Mouse (Mus musculus): ENCODE data around the gene Eif4e2.

DNA sequence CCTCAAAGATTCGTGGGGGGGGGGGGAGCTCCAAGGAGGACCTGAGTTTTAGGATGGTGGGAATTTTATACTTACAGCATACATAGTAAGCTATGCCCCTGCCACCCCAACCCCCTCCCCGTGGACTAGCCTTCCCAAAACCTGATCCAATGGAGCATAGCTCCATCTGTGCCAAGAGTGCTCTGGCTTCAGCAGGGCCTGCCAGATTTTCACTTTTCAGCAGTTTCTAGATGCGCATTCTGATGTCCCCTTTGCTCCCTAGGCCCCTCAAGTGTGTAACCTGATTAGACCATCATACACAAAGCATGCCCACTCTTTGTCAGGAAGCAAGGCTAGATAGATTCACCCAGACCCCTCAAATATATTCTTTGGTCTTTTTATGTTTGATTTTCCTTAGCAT lies 56.5 kb downstream of the Eif4e2 start:
- TF ChIP-seq CTCF (IDR thresholded peaks at IDR 0.05), result no peak
- no peak for TF ChIP-seq EP300 (IDR thresholded peaks at IDR 0.05)
